Mouse (Mus musculus) left cerebral cortex, postnatal 4 days (tissue): Measurements from ENCODE around the gene P2ry14. TPM values are rescaled to one million over a fixed set of nuclear protein-coding genes. Genes with fewer than 3 reads are reported as not detected.

Source experiments
- total RNA-seq, 2 experiments: library from RNA; stranded (reverse); gene quantifications; 2 replicates each; pipeline ENCODE4 v1.2.3; 2021

The P2ry14 gene
- total RNA-seq, 2 experiments from 2014 or later: 0.70 to 1.0 TPM

Other genes starting within 250 kb of the P2ry14 start
- gene Med12l, start 147.8 kb downstream of the P2ry14 start, total RNA-seq: 10 to 100 TPM; 23.0 to 25.4 TPM
- gene Gpr171, start 51.8 kb downstream of the P2ry14 start, total RNA-seq: not detected
- gene Gpr87, start 41.5 kb upstream of the P2ry14 start, total RNA-seq: not detected
- 1 to 10 TPM; 2.8 TPM for gene P2ry13, start 57.3 kb upstream of the P2ry14 start, total RNA-seq
- gene P2ry12, start 109.3 kb upstream of the P2ry14 start, total RNA-seq: 10 to 100 TPM; 10.0 to 13.5 TPM
- gene Igsf10, start 190.8 kb upstream of the P2ry14 start, total RNA-seq: 1 to 10 TPM; 7.4 to 7.9 TPM